Mouse (Mus musculus): ENCODE measurements around the gene Hnrnpl. TPM values are rescaled to one million over a fixed set of nuclear protein-coding genes. Genes with fewer than 3 reads are reported as not detected.

Hnrnpl gene
- polyA plus RNA-seq, 1 experiment from 2014 or later = 154 TPM

DNA sequence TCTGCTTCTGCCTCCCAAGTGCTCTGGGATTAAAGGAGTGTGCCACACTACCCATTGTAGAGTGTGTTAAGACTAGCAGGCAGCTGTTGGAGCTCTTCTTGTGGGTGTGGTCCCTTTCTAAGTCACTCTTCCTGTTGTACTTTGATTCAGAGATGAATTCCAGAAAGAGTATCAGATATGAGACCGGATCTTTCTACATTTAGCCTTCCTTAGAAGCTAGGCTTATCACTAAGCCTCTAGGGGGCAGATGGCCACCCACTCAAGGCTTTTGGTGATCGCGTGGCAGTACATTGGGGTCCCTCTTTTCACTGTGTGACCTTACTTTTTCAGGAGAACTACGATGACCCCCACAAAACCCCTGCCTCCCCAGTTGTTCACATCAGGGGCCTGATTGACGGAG is 4.6 kb downstream of the Hnrnpl start:
- Histone ChIP-seq H3K36me3 (ENCODE audit: insufficient read depth, low read length) (peaks cover 46% of the 10 kb centered on the region), H3K9me3 (ENCODE audit: low read length) (no peaks in the 10 kb centered on the region), H3K4me3 (ENCODE audit: low read depth, low read length) (peak overlapping the region; percentile 75), H3K4me2 (replicated peaks; ENCODE audit: low read depth, low read length) (peak overlapping the region; percentile 76), H3K27me3 (replicated peaks; ENCODE audit: insufficient read depth, low read length) (no peaks in the 10 kb centered on the region), H3K4me1 (ENCODE audit: insufficient read depth, low read depth, low read length) (peaks cover 16% of the 10 kb centered on the region; the same call in 1 of the 2 replicates), H3K9ac (replicated peaks; ENCODE audit: low read depth) (0 out of 2 replicates have a peak overlapping the region, but pooled peaks have one; percentile 5), H3K27ac (ENCODE audit: low read length) (peak overlapping the region; percentile 95)
- DNase-seq (ENCODE audit: low spot score) (peak; percentile 67), ATAC-seq (no peak)
- TF ChIP-seq EP300 (IDR thresholded peaks at IDR 0.05) (peak; percentile 57), CTCF (IDR thresholded peaks at IDR 0.05) (peak; percentile 62)
- 52% methylated on average over 5 of the region's 5 CpGs for WGBS

DNA sequence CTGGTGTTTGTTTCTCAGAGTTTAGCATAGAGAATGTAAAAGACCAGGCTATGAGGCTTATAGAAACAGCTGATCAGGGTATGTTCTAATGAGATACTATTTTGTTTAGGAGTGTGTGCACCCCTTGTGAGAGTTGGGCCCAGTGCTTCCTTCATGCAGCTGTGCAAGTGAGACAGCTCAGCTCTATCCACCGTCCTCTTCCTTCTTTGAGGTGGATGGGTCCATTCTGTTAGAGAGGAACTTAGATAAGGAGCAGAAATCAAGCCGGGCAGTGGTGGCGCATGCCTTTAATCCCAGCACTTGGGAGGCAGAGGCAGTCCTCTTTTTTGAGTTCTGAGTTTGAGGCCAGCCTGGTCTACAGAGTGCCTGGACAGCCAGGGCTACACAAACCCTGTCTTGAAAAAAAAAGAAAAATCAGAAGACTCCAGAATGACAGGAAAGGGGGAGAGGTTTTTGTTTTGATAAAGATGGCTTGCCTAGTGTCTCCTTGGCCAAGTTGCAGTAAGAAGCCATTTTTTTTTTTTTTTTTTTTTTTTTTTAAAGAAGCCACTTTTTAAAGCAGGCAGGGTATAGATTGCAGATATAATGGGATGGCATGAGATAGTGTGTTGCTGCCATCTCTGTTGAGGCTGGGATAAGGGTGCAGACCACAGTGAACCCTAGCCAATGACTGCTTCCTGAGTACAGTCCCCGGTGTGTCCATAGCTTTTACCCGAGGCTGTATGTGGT is 6.1 kb downstream of the Hnrnpl start:
- Histone ChIP-seq H3K4me3 (ENCODE audit: low read depth, low read length) (no peak overlapping the region), H3K9ac (replicated peaks; ENCODE audit: low read depth) (no peak overlapping the region), H3K4me2 (replicated peaks; ENCODE audit: low read depth, low read length) (no peak overlapping the region), H3K4me1 (ENCODE audit: insufficient read depth, low read depth, low read length) (peaks cover 12% of the 10 kb centered on the region; the same call in 1 of the 2 replicates), H3K27me3 (replicated peaks; ENCODE audit: insufficient read depth, low read length) (no peaks in the 10 kb centered on the region), H3K36me3 (ENCODE audit: insufficient read depth, low read length) (peaks cover 53% of the 10 kb centered on the region), H3K9me3 (ENCODE audit: low read length) (no peaks in the 10 kb centered on the region), H3K27ac (ENCODE audit: low read length) (no peak overlapping the region)
- no peak for TF ChIP-seq CTCF (IDR thresholded peaks at IDR 0.05)
- no peak for TF ChIP-seq EP300 (IDR thresholded peaks at IDR 0.05)
- DNase-seq (ENCODE audit: low spot score) (no peak), ATAC-seq (no peak)
- 71% methylated on average over 5 of the region's 5 CpGs for WGBS

GRCm38 (mm10) chr7:28815230-28815629 is 6.9 kb downstream of the Hnrnpl start:
- no peak for DNase-seq (ENCODE audit: low spot score)
- H3K27ac ChIP-seq (ENCODE audit: low read length) = no peak overlapping the region
- no peak overlapping the region for H3K4me2 ChIP-seq (replicated peaks; ENCODE audit: low read depth, low read length)
- no peaks in the 10 kb centered on the region for H3K27me3 ChIP-seq (replicated peaks; ENCODE audit: insufficient read depth, low read length)
- no peaks in the 10 kb centered on the region for H3K9me3 ChIP-seq (ENCODE audit: low read length)
- no peak for ATAC-seq
- WGBS = 76% methylated on average over 9 of the region's 9 CpGs
- H3K4me3 ChIP-seq (ENCODE audit: low read depth, low read length) = no peak overlapping the region
- no peak overlapping the region for H3K9ac ChIP-seq (replicated peaks; ENCODE audit: low read depth)
- peaks cover 15% of the 10 kb centered on the region; the same call in 1 of the 2 replicates for H3K4me1 ChIP-seq (ENCODE audit: insufficient read depth, low read depth, low read length)
- TF ChIP-seq CTCF (IDR thresholded peaks at IDR 0.05) = no peak
- H3K36me3 ChIP-seq (ENCODE audit: insufficient read depth, low read length) = peaks cover 59% of the 10 kb centered on the region

- H3K4me3 ChIP-seq (ENCODE audit: low read depth, low read length) = no peak overlapping the region
- whole genome bisulfite sequencing = 73% methylated on average over 9 of the region's 9 CpGs
- no peak for ATAC-seq
Measured at GRCm38 (mm10) chr7:28816201-28816600, 7.9 kb downstream of the Hnrnpl start.

GRCm38 (mm10) chr7:28816920-28817319 is 8.6 kb downstream of the Hnrnpl start:
- Histone ChIP-seq H3K9ac (replicated peaks; ENCODE audit: low read depth) (no peak overlapping the region), H3K4me3 (ENCODE audit: low read depth, low read length) (no peak overlapping the region), H3K4me1 (ENCODE audit: insufficient read depth, low read depth, low read length) (peaks cover 16% of the 10 kb centered on the region; the same call in 1 of the 2 replicates), H3K27ac (ENCODE audit: low read length) (no peak overlapping the region), H3K27me3 (replicated peaks; ENCODE audit: insufficient read depth, low read length) (no peaks in the 10 kb centered on the region), H3K4me2 (replicated peaks; ENCODE audit: low read depth, low read length) (no peak overlapping the region), H3K36me3 (ENCODE audit: insufficient read depth, low read length) (peaks cover 73% of the 10 kb centered on the region), H3K9me3 (ENCODE audit: low read length) (no peaks in the 10 kb centered on the region)
- DNase-seq (ENCODE audit: low spot score) (no peak), ATAC-seq (no peak)
- no peak for TF ChIP-seq CTCF (IDR thresholded peaks at IDR 0.05)
- WGBS = 90% methylated on average over 10 of the region's 10 CpGs

More at GRCm38 (mm10) chr7:28816201-28816600, 7.9 kb downstream of the Hnrnpl start:
- H3K4me2 ChIP-seq (replicated peaks; ENCODE audit: low read depth, low read length) = no peak overlapping the region
- H3K9me3 ChIP-seq (ENCODE audit: low read length) = no peaks in the 10 kb centered on the region
- no peak for TF ChIP-seq EP300 (IDR thresholded peaks at IDR 0.05)
- no peak for TF ChIP-seq CTCF (IDR thresholded peaks at IDR 0.05)
- peaks cover 18% of the 10 kb centered on the region; the same call in 1 of the 2 replicates for H3K4me1 ChIP-seq (ENCODE audit: insufficient read depth, low read depth, low read length)
- H3K27ac ChIP-seq (ENCODE audit: low read length) = no peak overlapping the region
- peaks cover 69% of the 10 kb centered on the region for H3K36me3 ChIP-seq (ENCODE audit: insufficient read depth, low read length)
- H3K27me3 ChIP-seq (replicated peaks; ENCODE audit: insufficient read depth, low read length) = no peaks in the 10 kb centered on the region
- H3K9ac ChIP-seq (replicated peaks; ENCODE audit: low read depth) = no peak overlapping the region
- no peak for DNase-seq (ENCODE audit: low spot score)

DNA sequence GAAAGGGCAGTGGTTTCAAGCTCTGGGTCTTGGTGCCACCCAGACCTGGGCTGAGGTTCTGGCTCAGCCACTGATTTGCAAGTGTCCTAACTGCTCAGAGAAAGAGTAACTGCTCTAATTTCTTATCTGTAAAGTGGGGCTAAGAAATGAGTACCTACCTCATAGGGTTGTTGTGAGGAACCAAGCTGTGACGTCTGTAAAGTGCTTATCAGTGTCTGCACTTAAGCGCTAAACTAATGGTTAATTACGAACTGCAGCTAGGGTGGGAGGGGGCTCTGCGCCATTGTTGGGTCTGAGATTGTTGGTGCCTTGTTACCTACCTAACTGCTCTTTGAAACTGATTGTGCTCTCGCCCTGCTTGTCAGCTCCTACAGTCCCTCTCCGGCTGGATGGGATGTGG is 9.2 kb downstream of the Hnrnpl start:
- no peak overlapping the region for H3K27ac ChIP-seq (ENCODE audit: low read length)
- H3K9me3 ChIP-seq (ENCODE audit: low read length) = no peaks in the 10 kb centered on the region
- TF ChIP-seq CTCF (IDR thresholded peaks at IDR 0.05) (no peak), EP300 (IDR thresholded peaks at IDR 0.05) (no peak)
- 67% methylated on average over 6 of the region's 6 CpGs for WGBS
- no peak overlapping the region for H3K9ac ChIP-seq (replicated peaks; ENCODE audit: low read depth)
- ATAC-seq = no peak
- DNase-seq (ENCODE audit: low spot score) = no peak
- H3K4me1 ChIP-seq (ENCODE audit: insufficient read depth, low read depth, low read length) = peaks cover 13% of the 10 kb centered on the region; the same call in 1 of the 2 replicates
- no peak overlapping the region for H3K4me2 ChIP-seq (replicated peaks; ENCODE audit: low read depth, low read length)
- H3K36me3 ChIP-seq (ENCODE audit: insufficient read depth, low read length) = peaks cover 78% of the 10 kb centered on the region
- no peak overlapping the region for H3K4me3 ChIP-seq (ENCODE audit: low read depth, low read length)
- no peaks in the 10 kb centered on the region for H3K27me3 ChIP-seq (replicated peaks; ENCODE audit: insufficient read depth, low read length)

Measured in lung, postnatal 0 days (tissue).